In the genomic region with DNA sequence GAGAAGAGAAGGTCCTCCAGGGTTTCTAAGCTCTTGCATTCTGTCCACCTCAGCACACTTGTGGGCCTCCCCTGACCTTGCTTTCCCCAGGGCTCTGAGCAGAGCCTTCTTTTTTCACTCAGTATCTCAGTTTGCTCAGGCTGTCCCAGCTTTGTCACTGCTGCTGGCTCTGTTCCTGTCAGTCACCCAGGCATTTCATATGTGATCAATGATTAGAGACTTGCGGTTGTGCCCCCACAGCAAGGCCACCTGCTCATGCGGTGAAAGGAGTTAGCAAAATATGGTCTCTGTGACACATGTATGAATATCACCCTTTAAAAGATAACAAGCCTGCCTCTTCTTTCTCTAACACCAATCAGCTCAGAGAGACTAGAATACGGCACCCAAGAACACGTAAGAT, we compare ENCODE assay signal across 14 mouse cellular contexts.
"Had no signal": no experiment of that assay in that cellular context is flagged by ENCODE, and none has a peak within 500 bp of the region (broad histone marks: within the 10 kb centered on the region; RNA-seq: fewer than 3 reads in every experiment).

No protein-coding gene starts in this region.

- DNase-seq: lung, adult 18-20 months; lung, embryonic 14.5 days; lung, postnatal 10 days; lung, postnatal 4 days; midbrain, embryonic 14.5 days; retina, postnatal 1 day; right cerebral cortex, adult 18-20 months; right cerebral cortex, postnatal 25 days; right cerebral cortex, postnatal 4 days; spleen, adult 18-20 months; thymus, adult 2 months; thymus, postnatal 25 days; thymus, postnatal 4 days had no signal

- ATAC-seq: midbrain, embryonic 16.5 days had no signal
